Mouse (Mus musculus): Measurements from ENCODE around the gene Tspan9. TPM values are rescaled to one million over a fixed set of nuclear protein-coding genes. Genes with fewer than 3 reads are reported as not detected.

The Tspan9 gene
- total RNA-seq, 2 experiments from 2014 or later, result 52.5 to 52.8 TPM

- no peak for DNase-seq
These were observed 223.9 kb downstream of the Tspan9 start for GRCm38 (mm10) chr6:127919491-127919890.

- no peak for DNase-seq
These were observed 225.7 kb downstream of the Tspan9 start for GRCm38 (mm10) chr6:127917712-127918111.

DNA sequence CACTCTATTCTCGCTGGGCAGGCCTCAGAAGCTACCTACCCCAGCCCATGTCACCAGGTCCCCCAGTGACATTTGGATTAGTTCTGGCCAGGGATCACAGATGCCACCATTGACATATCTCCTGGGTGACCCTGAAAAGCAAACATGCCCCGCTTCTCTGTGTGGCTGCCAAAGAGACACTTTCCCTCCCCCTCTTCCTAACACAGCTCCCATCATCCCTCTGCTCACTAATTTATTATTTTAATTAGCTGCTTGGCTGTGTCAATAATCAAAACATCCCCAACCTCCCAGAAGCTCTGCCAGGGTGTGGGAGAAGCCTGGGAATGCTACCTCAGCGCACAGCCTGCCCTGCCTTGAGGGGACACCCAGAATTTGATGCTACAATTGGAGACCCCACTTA lies 226.4 kb downstream of the Tspan9 start:
- DNase-seq, result no peak

GRCm38 (mm10) chr6:127912938-127913337 lies 230.5 kb downstream of the Tspan9 start:
- DNase-seq, result no peak

DNA sequence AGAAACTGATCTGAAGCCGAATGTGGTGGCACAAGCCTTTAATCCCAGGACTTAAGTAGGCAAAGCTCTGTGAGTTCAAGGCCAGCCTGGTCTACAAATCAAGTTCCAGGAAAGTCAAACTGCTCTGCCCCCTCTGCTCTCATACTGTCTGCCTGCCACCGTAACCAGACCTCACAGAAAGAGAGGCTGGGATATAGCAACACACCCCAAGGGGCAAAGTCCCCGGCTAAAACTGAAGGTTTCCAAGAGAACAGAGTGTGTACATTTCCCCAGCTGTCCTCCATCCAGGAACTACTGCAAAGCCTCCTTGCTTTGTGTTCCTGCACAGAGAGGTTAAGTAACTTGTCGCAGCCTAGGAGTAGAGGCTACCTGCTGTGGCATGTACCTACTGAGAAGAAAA lies 231.7 kb downstream of the Tspan9 start:
- DNase-seq, result no peak

Small RNA genes lying within 50 kb of the gene (microRNA-seq; reads per million reads assigned to microRNA genes)
- 0 reads per million in 2 experiments for gene Gm26338

Other genes with a start within 250 kb of the Tspan9 start
- gene Tead4, start 157.2 kb upstream of the Tspan9 start, total RNA-seq (2021), result 1 to 10 TPM in 1 of 2 experiments, under 1 TPM in 1; 0.57 to 1.1 TPM
- gene Tulp3, start 212.3 kb upstream of the Tspan9 start, total RNA-seq (2021), result 10 to 100 TPM; 19.6 to 24.0 TPM
- 10 to 100 TPM; 20.4 to 20.8 TPM for gene Rhno1, start 219.3 kb upstream of the Tspan9 start, total RNA-seq (2021)
- gene Foxm1, start 219.4 kb upstream of the Tspan9 start, total RNA-seq (2021), result 1 to 10 TPM; 1.6 to 2.2 TPM
- gene Tex52, start 231.9 kb upstream of the Tspan9 start, total RNA-seq (2021), result 1 to 10 TPM in 1 of 2 experiments, under 1 TPM in 1; 0.68 to 1.5 TPM
- gene Gm44596, start 231.9 kb upstream of the Tspan9 start, total RNA-seq (2021), result not detected